Mouse (Mus musculus): ENCODE measurements around the gene Zfp286.

Zfp286 gene

DNA sequence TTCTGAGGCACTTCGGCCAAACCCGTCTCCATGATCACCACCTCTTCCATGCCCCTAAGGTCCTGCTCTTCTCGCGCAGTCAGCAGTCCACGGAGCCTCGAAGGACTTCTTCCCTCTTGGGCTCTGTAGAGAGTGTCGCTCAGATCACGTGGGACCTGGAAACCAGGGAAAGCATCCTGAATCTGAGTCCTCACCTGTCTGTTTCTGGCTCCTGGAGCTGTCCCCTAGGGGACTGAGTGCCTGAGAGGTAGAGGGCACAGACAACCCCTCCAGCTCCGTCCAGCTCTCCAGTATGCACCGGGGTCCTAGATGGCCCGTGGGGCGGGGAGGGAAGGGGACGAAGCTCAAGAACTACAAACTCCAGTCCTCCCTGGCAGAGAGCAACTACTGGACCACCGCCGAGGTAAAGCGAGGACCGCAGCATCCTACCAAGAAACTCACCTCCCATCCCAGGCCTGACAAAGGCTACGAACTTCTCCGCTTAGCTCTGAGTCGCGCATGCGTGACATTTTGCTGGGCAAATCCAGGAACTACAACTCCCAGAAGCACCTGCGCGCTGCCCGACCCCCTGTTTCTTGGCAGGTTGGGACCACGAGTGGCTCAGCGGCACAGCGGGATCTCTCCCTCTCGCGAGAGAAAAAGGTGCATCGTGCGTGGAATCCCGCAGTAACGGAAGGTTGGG lies at the start of gene Zfp286:
Zfp286 (minus strand) TSS at position 528 of the 682 bp plus-strand sequence.
- peak; percentile 96 for DNase-seq (ENCODE audit: low read depth, low spot score)

DNA sequence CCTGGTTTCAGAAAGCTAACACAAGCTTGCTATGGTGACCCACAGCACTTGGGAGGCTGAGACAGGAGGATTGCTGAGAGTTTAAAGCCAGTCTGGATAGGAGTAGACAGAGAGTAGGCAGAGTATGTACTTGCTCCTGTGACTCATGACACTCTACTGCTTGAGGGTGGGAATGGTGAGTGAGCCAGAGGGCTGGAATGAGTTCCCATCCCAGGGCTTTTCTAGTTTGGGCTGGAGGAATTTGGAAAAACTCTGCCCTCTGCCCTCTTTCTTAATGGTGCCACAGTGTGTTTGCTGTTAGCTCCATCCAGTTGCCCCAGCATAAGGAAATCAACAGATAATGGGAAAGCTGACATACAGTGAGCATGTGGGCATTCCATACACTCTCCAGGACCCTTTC lies 42.6 kb upstream of the Zfp286 start:
- no peak for DNase-seq (ENCODE audit: low read depth, low spot score)

DNA sequence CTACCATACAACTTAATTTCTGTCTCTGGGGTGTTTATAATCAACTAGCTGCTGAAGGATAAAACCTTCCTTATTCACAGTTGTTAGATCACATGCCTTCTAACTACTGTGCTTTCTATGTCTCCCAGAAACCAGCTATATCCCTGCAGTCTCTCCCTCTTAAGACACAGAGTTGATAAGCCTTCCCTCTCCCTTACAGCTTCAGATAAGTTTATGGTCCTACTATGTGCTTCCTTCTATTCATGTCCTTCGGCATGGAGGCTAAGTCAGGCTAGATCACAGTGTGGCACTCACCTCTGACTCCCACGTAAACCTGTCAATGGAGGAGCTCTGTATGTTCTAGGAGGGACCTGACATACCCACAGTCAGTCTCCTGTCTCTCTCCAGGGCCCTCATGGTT lies 41.1 kb upstream of the Zfp286 start:
- DNase-seq (ENCODE audit: low read depth, low spot score) = no peak

DNA sequence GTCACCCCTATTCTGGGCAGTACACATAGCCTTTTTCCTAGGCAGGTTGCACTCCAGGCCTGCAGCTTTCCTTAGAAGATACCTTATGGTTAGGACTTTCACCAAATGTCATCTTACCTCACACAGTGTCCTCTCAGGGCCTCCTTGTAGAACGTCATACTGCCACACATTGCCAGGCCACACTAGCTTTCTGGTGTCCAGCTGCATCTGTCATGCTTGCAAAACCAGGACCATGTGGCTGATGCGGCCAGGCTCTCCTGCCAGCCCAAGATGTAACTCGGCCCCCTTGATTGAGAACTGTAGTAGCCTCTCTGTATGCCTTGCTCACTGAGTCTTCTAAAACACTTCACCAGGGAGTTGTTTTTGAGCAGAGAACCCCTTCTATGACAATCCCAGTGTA lies 38.6 kb upstream of the Zfp286 start:
- DNase-seq (ENCODE audit: low read depth, low spot score) = no peak

DNA sequence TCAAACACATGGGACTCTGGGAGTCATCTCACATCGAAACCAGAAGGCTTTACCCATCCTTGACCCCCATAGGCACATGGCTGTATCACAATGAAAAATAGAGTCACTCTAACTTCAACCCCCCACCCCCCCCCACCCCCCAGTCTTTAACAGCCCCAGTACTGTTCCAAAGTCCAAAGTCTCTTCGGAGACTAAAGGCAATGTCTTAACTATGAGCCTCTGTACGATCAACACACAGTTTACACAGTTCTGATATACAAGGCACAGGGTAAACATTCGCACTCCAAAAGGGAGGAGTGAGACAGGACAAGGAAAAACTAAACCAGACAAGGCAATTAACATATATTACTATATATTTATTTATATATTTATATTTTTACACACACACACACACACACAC lies 37.9 kb upstream of the Zfp286 start:
- no peak for DNase-seq (ENCODE audit: low read depth, low spot score)

DNA sequence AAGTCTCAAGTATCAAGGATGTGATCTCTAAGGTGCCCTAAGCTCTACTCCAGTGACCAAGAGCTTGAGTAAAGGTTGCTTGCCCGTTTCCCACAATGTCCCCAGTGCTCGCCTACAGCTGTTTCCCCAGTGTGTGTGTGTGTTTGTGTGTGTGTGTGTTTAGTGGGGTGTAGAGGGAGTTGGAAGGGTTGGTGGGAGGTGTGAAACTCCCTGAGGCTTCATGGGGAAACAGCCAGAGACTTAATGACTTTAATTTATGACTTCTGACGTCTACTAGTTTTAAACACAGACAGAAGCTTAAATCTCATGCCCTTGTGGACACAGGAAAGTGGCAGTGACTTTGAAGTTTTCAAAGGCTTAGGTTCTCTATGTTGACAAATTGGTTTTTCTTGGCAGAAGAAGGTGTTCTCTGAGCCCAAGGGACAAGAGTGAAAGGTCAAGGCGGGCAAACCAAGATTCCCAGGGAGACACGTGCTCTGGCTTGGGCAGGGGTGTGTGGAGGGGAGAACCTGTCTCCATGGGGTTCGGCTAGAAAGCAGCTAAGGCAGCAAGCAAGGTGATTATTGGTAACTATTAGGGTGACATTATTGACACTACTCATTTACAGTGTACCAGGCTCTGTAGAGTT lies 37.0 kb upstream of the Zfp286 start:
- DNase-seq (ENCODE audit: low read depth, low spot score) = no peak

DNA sequence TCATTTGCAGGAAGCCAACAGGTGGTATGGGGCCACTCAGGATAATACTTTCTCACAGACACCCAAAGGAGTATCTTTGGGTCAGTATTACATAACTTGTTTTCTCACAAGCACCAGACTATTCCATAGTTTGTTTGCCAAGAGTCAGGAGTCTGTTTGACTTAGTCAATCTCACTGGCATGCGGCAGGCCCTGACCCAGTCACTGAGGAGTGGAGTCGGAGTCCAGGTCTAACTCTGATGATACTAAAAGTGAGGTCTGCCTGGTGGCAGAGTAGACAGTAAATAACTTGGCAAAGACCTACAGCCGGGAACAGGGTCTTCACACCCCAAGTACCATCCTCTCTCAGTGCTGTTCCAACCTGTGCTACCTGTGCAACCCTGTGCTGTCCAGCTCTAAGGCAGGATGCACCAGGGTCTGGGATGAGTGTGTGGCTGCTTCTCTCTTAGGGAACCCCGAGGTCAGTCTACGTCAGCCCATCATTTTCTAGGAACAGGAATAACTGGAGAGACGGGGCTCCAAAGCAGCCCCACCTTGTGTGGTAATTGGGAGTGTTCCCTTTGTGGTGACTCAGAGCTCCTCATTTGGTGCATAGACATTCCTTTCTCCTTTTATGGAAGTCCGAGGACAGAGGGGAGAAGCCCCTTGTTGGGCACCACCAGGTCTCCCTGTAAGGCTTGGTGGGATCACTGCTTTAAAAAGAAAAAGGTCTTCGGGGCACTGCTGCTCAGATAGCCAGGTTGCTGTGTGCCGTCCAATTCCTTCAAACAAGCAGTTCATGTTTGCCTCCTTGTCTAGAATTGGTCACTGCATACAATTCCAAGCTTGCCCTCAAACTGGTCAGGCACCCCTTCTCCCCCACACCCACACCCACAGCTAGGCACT lies 36.2 kb upstream of the Zfp286 start:
- DNase-seq (ENCODE audit: low read depth, low spot score) = no peak

DNA sequence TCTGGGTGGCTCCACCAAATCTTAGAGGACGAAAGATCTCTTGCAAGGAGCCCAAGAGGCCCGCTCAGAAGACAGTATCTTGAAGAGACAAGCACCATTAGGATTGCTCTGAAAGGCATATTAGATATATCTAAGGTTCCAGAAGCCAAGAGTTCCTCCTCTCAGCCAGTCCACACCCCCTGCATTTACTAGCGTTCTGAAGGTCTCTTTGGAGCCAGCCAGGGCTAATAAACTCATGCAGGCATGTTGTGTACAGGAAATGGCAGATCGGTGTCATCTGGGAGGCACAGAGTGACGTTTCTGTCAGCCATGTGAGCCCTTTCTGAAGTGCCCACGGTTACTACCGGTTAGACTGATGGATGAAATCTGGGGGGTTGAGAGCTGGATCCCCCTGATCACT lies 34.9 kb upstream of the Zfp286 start:
- no peak for DNase-seq (ENCODE audit: low read depth, low spot score)

DNA sequence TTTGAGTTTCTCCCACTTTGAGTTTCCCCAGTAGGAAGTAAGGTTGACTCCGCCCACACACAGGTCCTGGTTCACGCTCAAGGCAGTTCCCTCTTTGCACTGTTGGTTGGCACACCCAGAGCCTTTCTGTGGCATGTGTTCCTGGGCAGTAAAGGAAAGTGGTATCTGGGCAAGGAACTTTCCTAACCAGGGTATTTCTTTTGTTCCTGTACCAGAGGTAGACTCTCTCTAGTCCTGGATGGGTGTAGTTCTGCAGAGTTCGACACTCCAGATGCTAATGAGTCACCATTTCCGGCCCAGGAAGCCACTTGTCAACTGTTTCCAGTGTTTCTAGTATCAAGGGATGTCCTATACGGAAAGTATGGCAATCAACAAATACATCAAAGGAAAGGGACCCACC lies 32.6 kb upstream of the Zfp286 start:
- no peak for DNase-seq (ENCODE audit: low read depth, low spot score)

DNA sequence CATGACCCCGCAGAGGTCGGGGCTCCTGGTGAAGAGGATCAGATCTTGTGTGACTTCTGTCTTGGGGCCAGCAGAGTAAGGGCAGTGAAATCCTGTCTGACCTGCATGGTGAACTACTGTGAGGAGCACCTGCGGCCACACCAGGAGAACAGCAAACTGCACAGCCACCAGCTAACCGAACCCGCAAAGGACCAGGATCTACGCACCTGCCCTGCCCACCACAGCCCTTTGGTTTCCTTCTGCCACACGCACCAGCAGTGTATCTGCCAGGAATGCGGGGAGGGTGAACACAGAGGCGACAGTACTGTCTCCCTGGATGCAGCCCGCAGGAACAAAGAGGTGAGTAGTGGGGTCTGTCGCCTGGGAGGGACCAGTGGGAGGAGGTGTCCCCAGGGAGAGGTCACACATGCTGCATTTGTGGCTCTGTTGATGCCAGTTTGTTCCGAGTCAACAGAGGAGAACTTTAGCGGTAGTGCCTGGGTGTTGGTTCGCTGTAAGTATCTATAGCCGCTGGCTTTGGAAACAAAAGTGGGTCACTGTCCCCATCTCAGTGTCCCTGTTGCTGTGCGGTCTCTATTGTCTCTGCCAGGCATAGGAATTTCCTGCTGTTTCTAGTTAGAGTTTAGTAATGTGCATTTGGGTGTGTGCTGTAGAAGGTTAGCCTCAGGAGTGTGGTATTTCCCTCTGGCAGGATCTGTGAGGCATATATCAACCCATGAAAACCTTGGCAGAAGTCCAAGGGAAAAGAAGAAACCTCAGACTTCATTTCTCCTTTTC lies 31.6 kb upstream of the Zfp286 start:
- DNase-seq (ENCODE audit: low read depth, low spot score) = peak; percentile 16

DNA sequence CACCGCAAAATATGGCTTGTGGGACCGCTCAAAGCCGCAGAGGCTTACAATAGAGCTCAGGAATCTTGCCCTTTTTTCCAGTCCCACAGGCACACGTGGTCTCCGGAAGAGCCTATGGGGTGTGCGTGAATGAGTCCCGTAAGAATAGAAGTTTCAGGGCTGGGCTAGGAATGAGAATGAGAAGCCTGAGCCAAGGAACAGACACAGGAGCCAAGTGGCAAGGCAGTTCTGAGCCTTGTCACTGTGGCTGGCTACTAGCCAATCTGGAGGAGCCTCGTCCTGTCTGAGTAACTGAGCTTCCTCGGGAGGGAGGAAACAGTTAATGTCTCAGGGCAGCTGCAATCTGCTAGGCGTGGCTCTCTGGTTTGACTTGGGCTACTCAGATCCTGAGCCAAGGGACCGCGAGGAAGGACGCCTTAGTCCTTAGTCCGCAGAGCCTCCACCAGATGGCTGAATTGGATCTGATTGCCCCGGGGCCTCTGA lies 30.8 kb upstream of the Zfp286 start, which contains the start of gene Trim16:
Trim16 (plus strand) TSS at position 173 of the 483 bp plus-strand sequence.
- DNase-seq (ENCODE audit: low read depth, low spot score) = peak; percentile 42

DNA sequence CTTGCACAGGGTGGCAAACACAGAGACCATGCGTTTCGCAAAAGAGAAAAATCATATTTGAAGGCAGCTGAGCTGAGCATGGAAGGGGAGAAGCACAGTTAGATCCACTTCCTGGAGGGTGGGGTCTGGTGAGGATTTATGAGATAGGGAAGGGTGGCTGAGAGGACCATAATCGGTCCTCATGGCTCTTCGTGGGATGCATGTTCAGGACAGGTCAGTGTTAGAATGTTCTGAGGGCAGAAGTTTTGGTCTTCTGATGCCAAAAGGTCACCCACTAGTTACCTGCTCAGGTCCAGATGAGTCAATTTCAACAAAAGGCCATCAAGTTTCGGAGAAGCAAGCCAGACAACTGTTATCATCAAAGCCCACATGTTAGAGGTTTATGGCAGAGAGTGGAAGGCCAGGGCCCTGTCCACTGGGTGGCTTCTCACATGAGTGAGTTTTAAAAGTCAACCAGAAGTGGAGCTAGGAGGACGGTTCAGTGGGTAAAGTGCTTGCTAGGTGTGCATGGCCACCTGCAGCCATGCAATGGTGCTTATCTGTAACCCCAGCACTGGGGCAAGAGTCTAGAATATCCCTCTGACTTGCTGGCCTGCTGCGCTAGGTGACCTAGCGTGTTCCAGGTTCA lies 29.9 kb upstream of the Zfp286 start:
- DNase-seq (ENCODE audit: low read depth, low spot score) = no peak

DNA sequence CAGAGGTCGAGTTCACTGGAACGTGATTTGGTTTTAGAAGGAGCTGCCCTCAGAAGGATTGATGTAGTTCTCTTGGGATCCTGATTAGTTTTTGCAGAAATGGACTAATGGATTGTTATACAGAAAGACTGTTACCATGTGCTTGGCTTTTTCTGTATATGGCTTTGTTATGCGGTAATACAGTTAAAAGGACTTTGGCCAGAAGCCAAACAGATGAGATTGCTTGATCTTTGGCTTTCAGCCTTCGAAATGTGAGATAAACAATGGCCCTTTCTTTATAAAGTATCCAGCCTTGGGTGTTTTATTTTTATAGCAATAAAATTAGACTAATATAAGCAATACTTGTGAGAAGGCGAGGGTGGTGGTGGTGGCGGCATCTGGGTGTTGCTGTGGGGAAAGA lies 27.3 kb upstream of the Zfp286 start:
- no peak for DNase-seq (ENCODE audit: low read depth, low spot score)

DNA sequence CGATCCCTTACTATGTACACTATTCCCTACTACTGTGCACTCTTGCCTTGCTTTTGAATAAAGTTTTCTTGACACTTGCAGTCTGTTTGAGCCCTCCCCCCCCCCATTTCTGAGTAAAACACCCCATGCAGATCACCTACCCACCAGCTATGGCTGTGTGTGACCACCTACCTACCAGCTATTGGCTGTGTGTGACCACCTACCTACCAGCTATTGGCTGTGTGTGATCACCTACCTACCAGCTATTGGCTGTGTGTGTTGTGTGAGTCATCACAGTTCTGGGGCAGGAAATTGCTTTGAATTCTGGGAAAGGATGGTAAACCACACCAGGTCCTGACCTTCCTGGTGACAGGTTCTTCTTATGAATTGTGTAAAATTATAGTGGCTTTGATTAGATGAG lies 26.2 kb upstream of the Zfp286 start:
- DNase-seq (ENCODE audit: low read depth, low spot score) = no peak

DNA sequence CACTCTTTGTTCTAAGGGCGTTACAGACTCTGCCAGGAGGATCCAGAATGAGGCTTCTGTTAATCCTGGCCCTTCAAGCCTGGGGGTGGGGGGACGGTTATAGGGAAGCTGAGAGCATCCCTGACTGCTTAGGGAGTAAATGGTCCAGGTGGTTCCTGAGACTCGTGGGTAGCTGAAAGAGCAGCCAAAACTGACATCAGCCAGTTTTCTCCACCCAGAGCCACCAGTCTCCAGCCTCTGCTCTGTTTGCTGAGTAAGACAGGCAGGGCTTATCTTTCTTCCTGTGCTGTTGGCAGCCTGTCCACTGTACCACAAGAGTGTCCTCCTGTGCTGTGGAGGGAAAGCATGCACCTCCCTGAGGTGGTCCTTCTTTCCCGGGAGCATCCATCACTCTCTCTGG lies 25.4 kb upstream of the Zfp286 start:
- no peak for DNase-seq (ENCODE audit: low read depth, low spot score)

DNA sequence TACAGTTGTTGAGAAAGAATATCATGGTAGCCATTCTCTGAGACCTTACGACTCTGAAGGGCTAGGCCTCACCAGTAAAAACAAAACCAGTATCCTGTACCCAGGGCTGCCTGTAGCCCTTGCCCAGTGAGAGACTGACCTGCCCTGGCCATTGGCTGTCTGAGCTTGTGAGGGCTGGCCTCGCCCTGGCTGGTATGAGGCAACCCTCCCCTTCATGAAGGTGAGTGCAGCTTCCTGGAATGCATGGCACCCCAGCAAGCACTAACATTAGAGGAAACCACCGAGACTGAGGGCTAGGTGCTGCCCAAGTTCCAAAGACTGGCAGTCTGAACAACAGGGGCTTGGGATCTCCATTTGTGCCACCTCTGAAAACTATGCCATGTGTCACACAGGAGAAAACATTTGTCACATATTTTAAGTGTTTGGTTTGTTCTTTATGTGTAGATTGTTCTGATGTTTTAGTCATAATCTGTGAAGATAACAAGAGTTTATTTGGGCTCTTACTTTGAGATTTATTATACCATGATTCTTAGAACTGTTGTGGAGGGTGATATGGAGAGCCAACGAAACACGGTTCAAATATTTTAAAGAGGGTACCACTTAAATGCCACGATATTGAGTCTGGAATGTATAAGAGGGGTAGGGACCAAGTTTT lies 24.8 kb upstream of the Zfp286 start:
- no peak for DNase-seq (ENCODE audit: low read depth, low spot score)

DNA sequence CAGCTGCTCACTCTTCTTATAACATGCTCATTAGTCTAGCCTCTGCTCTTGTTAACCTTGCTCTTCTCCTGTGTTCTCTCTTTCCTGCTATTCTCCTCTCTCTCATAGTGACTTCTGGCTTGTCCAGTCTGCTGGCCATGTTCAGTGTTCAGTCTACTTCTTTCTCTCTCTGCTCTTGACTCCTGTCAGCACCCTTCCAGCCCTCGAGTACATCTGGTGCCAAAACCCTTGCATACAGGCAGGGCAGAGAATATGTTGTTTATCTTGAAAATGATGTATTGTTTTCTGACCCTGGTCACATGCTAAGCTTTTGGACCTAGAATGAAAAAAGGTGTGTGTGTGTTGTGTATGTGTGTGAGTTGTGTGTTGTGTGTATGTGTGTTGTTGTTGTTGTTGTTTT lies 24.2 kb upstream of the Zfp286 start:
- no peak for DNase-seq (ENCODE audit: low read depth, low spot score)

DNA sequence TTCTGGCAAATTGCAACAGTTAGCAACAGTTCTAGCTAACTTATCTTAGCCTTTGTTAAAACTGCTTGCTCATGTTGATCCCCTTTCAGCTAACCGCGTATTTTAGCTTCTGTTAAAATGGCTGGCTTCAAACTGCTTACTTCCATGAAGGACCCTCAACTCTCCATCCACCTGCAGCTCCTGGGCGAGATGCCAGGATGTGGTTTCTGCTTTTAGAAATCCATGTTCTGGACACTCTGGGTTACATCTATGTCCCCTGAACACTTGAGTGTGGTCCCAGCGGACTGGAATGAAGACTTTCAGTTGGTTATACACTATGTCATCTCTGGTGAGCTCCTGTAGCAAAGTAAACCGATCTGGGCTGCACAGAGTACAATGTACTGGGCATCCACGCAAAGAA lies 23.0 kb upstream of the Zfp286 start:
- no peak for DNase-seq (ENCODE audit: low read depth, low spot score)

DNA sequence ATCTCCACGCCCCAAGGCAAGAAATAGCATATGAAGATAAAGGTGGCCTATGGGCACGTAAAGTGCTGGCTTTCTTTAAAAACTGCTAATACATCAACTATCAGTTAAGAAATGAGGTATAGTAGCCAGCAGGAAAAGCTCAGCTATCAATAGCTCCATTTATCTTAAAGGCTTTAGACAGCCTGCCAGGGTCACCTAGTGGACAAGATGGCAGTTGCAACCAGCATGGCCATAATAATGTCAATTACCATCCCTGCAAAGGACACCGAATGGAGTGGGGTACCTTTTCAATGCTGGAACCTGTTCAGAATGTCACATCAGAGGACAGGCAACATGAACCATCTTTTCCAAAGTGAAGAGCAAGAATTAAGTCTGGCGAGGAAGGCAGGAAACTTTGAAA lies 19.9 kb upstream of the Zfp286 start:
- DNase-seq (ENCODE audit: low read depth, low spot score) = no peak

DNA sequence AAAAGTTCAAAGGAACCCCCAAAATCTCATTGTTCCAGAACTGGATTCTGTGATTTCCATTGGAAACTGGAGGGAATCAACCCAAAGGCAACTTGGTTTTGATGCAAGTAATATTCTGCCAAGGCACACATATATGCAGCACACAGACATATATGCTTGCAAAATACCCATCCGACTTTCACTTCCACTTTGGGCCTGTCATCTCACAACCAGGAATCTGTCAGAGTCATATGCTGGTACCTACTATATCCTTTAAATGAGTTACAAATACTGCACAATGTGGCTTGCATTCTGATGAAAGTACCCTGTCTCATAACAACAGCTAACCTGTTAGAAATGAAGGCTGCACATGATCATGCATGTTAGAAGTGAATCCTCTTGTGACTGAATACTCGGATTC lies 18.7 kb upstream of the Zfp286 start:
- DNase-seq (ENCODE audit: low read depth, low spot score) = no peak

DNA sequence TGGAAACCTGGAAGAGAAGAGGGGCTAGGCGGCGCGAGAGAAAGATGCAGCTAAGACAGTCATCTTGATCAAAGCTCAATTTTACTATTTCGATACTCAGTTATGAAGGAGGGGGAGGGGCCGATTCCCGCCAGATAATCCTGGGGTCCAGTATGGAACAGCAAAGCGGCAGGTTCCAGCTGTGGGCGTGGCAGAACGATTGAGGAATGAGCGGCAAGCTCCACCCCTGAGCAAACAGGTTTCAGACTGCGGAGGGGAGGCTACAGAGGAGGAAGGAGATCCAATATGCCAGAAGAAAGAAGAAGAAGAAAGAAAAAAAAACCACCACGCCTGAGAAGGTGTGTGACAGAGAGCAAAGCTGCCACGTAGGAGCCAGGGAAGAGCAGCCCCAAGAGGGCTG lies 14.9 kb upstream of the Zfp286 start:
- DNase-seq (ENCODE audit: low read depth, low spot score) = no peak
